Mouse (Mus musculus) WW6 (cell line): ENCODE data around the gene Mpdz.

Experiments used
- DNase-seq: peaks from one replicate; pipeline ENCODE4 v3.0.0-alpha.2; 2013; ENCODE audit warnings: low read depth, low spot score

Mpdz gene

DNA sequence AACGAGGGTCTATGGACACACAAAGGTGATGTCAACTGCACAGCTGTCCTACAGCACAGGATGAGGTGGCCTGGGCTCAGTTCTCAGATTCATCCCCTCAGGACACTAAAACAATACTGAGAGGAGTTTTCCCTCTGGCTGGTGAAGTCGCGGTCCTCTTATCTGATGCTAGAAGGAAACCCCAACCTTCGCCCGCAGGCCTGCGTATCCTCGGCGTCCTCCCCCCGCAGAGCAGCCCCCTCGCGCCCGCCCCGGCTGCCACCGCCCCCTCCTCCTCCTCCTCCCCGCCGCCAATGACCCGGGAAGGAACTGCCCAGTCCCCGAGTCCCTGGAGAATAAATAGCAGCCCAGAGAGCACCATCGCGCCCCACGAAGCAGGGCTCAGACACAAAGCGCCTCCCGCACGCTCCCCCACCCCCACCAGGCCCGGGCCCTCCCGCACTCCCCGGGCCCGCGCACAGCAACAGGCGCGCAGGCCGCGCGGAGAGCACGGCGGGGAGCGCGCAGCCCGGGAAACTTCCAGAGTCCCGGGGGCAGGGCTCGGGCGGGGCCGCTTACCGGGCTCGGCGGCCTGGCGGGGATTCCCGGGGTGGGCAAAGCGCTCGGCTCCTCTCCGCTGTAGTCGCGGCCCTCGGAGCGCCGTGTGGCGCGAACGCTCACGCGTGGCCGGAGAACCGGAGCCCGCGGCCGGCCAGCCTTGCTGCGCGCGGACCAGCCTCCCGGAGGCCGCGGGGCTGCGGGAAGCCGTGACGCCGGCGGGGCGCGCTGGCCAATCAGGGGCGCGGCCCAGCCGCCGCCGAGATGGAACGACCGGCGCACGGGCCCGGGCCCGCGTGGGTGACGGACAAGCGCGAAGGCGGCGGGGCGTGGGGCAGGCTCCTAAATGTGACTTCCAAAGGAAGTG is at the start of gene Mpdz:
Gene Mpdz (minus strand): TSS at position 738 of the 904 bp plus-strand sequence.
- DNase-seq, result no peak

DNA sequence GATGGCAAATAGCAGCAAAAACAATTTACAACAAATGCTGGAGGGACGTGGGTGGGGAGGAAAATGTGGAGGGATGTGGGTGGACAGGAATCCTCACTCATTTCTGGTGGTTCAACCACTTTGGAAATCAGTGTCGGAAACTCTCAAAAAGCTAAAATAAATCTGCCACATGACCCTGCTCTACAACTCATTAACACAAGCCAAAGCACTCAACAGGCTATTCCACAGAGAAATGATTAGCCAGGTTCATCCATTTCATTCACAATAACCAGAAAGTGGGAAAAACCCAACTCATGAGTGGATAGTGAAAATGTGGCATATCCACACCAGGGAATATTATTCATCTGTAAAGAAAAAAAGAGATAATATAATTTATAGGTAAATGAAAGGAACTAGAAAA is 47.9 kb upstream of the Mpdz start:
- DNase-seq, result no peak

DNA sequence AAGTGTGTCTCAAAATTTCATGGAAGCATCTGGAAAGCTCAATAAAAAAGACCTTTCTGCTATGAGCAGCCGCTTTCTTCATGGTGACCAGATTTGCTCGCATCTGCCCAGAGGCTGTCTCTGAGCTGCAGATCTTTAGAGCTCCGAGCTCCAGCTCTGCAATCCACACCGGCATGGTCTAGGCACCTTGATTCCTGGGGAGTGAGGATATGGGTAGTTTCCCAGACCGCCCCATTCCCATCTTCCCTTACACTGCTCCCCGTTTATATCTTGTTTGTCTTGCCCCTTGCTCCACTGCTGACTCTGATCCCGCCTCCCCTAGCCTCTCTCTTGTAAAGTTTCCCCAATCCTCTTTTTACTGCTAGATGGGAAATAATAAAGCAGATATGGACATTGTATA is 42.0 kb upstream of the Mpdz start:
- DNase-seq, result no peak

DNA sequence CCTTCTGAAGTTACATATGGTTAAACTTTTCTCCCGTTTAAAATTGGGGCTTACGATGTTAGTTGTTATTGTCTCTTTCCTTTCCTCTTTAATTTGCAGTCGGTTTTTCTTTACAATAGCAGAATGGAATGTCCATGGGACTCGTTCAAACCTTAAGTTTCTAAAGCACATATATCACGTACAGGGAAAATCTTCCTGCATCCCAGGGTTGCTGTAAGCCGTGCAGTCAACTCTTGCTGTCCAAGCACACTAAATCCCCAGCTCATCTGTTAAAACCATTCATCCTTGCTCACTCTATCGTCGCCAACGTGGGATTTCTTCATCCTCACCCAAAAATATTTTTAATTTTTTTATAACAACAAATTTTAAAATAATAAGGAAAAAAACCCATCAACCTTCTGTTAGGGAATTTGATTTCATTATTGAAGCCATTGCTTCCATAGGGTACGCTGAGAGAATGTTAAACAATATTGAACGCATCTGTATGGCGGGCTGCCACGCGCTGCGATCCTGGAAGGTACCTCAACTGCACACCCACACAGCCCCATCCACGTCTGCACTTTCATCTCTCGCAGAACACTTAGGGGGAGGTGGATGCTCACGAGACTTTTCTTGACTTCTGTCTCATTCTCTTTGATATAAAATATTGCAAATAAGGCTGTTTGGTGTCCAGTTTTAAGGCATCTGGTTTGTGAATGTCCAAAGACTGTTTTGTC is 41.4 kb upstream of the Mpdz start:
- DNase-seq, result no peak

DNA sequence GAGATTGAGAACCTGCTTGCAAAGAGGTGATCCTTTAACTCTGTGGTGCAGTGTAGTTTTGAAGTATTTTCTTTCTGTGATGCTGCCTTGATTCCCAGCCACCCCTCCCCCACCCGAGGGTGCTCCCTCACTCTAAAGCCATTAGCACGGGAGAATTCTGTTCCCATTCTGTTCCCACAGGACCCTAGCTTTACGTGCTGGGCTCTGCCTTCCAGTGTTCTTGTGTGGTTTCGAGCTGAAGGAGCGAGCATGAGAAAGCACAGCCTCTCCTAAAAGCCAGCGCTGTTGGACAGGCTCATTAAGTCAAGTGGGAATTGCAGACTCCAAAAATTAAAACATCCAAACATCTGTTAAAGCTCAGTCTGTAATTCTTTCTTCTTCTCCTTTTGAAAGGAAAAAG is 40.5 kb upstream of the Mpdz start:
- DNase-seq, result no peak

DNA sequence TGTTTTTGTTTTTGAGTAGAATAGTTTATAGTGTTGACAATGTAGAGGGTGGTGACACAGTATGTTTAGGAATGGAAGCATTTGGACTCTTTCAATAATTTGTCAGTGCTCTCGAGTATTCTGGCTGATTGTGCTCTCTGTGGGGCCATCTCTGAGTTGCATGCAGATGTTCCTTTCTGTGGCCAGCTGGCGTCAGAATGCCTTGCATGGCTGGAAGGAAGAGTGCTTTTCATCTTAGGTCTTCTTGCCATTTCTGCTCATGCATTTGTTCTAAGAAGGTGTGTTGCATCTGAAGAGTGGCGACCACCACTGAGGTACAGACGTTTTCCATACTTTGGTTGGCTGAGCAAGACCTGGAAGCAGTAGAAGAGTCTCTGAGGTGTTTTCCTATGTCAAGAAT is 24.2 kb upstream of the Mpdz start:
- no peak for DNase-seq

DNA sequence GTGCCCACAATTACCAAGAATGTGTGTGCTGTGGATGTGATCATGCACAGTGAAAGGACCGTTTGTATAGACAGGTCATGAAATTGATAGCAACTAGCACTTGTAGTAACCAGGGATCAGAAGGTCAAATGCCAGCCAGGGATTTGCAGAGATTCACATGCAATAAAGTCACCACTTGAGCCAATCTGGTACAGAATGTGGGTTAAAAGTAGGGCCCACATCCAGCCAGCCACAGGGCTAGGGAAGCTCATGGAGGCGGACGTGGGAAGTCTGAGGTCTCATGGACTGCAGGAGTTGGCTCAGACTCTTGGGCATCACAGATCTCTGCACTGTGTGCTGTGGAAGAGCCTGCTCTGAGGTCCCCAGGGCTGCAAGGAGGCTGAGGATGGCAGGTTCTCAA is 22.6 kb upstream of the Mpdz start:
- DNase-seq, result no peak

DNA sequence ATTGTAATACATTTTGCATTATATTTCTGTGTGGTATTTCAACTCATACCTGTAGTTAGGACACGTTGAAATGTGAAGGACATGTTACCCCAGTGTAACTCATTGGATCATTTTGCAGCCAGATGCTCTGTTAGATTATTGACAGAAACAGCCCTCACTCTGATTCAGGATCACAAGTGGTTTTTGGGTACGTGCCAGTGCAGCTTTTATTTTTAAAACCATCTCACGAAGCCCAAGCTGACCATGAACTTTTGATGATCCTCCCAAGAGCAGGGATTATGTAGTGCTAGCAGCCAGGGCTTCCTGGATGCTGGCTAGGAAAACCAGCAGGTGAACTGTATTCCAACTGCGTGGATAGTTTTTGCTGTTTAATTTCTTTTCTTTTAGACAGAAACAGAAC is 19.6 kb upstream of the Mpdz start:
- no peak for DNase-seq

DNA sequence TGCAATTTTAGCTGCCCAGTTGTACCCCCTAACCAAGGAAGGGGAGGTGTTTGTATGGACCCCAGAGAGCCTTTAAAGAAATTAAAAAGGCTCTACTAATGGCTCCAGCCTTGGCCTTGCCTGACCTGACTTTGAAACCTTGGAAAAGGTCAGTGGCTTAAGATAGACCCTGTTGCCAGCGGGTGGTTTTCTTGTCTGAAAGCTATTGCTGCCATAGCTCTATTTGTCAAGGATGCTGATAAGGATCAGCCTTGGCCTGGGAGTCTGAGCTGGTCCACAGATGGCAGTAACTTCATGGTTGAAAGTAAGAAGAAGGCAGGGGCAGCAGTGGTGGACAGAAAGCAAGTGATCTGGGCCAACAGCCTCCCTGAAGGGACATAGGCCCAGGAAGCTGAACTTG is 16.3 kb upstream of the Mpdz start:
- no peak for DNase-seq

DNA sequence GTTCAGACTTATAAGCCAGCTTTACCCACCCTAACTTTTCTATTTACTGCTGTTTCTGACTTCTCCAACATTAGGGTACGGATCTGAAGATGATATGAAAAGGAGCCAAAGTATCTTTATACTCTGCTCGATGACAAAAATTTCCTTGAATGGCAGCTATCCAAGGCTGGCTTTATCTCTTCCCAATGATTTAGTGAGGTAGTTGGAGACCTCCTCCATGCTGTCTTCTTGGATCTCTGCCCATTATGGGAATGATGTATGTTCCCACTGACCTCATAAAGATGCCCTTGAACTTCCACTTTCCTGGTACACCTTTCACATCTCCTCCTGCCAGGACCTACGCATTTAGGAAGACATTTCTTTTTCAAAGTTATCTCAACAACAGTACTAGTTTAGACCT is 11.2 kb upstream of the Mpdz start:
- DNase-seq, result no peak

DNA sequence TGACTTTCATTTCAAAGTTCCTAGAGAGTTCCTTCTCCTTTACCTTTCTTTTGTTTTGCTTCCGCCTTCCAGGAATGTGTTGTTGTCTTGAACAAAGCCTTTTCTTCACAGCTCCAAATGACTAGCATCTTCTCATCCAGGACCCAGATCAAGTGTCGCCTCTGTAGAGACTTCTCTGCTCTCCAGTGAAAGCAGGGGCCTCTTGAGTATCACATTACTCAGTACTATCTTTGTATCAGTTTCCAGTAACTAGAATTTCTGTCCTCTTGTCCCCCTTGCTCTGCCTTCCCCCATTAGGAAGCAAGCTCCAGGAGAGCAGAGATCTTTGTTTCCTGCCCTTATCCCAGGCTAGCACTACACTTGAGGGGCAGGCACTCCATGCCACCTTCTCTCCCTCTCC is 9.6 kb upstream of the Mpdz start:
- DNase-seq, result no peak

DNA sequence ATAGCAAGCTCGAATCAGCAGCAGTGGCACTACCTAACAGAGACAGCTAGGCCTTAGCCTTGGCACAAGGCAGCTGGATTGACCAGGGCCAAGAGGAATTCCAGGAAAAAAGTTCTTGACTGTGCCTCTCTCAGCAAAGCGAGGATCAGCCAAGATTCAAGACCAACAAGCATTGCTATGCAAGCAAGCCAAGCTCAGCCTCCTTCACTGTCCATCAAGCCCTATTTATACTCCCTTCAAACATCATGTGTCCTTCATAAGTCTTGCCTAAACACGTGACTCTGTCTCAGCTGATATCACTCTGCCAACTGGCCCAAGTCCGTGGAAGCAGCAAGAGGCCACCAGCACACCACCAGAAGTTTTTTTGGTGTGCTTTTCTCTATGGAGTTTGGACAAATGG is 6.8 kb upstream of the Mpdz start:
- DNase-seq, result no peak

DNA sequence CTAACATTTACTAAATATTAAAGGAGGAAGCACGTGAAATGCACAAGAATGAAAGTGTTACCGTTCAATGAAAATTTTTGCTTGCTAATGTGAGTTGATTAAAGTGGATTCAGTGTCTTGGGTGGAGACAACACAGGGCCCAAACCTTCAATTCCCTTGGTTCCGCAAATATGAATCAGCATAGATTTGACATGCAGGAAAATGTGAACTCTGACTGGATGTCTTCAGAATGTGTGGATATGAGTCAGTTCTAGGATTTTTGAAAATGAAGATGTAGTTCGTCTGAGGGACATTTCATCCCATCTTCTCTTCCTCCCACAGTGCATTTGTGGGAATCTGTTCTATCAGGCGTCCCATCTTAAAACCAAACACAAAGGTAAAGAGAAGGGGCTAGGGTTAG is 951 bp upstream of the Mpdz start:
- DNase-seq, result no peak

DNA sequence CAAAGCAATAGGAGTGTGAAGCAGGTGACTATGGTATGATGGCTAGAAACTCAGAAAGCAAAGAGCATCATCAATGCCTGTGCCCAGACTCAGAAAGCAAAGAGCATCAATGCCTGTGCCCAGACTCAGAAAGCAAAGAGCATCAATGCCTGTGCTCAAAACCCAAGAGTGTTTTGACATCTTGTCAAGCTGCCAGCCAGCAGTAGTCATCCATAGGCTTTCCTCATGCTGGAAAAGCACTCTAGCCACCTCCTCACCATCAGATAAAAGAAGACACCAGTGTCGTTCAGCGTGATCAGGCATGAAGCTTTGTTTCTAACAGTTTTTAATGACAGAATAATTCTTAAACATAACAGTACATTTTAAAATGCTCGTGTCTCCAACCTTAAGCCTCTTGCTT is 8.7 kb downstream of the Mpdz start:
- no peak for DNase-seq

DNA sequence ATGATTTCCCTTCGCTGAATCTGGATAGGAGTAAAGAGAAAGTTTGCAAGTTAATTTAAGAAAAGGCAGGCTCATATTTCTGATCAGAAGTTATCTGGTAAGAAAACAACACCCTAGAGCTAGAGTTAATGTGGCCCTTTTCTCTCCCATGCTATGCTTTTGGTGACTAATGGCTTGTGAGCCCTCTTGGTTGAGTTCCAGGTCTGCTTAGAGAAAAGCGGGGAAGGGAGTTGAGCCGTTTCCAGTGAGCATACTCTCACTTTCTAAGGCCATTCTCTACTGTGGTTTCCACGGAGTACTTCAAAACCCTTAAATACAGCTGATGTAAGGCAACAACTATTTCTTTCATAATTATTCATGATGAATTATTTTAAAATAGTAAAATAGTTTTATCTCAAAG is 11.8 kb downstream of the Mpdz start:
- no peak for DNase-seq

DNA sequence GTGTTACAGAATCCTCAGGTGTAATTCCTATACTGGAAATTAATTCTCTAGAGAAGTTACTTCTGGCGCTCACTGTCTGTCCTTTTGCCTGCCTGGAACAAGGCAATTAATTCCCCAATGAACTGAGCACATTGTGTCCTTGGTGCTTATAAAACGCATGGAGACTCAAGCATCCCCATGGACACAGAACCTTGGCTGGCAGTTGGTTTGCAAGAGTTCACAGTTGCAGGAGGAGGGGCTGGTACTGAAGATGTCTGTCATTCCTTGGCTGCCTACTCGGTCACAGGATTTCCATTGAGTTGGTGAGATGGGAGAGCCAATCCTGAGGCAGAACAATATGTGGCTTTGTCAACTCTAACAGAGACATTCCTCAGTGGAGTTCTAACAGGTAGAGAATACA is 12.5 kb downstream of the Mpdz start:
- DNase-seq, result no peak

DNA sequence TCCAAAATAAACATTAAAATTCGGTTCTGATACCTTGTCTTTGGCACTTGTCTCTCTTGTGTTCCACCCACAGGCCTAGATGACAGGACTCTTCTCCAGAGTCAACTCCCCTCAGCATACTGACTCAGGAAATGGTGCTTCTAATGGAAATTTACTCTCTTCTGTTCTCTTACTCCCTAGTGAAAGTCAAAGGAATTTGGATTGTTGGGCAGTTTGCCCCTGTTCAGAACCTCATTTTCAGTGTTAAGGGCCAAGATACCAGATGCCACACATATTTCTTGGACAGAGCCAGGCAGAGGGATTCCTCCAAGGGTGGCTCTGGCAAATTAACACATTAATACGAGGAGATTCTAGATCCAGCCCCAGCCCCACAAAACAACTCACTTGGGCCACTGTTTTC is 12.9 kb downstream of the Mpdz start:
- DNase-seq, result no peak

DNA sequence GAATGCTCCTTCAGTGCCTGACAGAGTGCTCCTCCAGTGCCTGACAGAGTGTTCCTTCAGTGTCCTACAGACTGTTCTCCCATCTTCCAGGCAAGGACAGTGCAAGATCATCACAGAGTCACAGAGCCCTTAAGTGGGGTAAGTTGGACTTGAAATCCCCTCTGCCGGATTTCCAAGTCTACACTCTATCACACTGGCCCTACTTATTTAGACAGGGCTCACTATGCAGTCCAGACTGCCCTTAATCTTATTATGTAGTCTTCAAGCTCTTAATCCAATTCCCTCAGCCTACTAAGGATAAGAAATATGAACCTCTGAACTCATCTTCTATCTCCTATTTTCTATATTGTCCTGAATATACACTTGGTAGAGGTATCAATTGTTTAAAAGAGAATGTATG is 19.1 kb downstream of the Mpdz start:
- no peak for DNase-seq

DNA sequence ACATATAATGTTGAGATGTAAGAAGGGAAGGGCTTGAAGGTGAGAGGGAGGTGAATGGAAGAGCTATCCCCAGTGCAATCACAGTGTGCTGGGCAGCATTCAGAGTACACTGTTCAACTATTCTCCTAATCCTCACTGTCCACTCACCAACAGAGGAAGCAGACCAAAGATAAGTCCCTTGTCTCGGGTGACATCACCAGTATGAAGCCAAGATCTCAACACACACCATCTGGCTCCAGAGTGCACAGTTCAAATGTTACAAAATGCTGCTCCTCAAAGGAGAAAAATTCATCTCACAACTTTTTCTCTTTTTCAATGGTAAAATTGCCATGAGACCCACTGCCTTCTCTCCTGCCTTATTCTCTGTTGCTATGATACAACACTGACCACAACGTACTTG is 21.0 kb downstream of the Mpdz start:
- DNase-seq, result no peak

DNA sequence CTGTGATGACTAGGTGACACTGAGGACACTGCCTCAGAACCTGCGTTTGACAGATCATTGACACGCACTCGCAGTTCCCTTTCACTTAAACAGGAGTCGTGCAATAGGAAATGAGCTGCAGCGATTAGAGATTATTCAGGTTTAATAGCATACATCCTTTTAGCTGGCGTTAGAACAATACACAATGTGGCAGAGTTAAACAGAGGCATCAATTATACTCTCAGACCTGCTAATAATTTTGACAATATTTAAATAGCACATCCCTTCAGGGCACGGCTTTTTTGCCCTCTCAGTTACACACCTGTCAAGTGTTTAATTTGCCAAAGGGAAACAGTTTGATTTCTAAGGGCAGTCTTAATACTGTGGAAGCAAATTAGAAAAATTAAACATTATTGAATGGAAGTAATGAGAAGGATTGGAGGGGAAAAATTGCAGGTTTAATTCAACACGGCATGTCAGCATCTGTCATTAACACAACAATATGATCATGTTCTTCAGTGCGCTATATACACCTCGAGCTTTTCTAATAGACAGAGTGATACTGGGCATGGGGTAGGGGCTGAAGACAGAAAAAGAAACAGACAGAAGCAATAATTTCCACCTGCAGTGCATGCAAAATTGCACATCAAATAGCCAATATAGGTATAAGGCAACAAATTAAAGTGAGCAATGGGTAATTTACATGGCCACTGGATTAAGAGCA is 27.1 kb downstream of the Mpdz start:
- DNase-seq, result no peak

DNA sequence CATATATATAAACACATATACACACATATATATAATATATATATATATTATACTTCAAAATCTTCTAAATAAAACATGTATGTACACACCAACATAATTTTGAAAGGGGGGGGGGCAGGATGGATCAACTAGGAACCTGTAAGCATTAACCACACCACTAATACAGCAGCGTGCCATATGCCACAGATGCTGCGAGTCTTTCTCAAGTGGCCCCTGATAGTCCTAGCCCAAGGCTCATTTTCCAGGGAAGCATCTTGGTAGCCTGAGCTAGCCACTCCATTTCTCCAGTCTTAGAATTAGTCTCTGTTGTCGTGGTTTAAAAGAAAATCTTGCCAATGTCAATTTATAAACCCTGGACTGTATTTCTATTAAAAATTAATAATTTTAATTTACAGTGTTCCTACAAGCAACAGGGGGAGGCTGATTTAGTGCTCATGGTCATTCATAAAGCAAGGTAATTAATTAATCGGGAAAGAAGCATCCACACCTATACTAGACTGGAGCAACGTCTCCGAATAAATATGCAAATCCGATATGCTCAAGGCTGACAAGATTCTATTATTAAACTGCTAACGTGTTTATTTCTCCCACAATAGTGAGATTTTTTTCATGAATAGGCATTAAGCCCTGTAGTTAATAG is 27.8 kb downstream of the Mpdz start:
- no peak for DNase-seq

DNA sequence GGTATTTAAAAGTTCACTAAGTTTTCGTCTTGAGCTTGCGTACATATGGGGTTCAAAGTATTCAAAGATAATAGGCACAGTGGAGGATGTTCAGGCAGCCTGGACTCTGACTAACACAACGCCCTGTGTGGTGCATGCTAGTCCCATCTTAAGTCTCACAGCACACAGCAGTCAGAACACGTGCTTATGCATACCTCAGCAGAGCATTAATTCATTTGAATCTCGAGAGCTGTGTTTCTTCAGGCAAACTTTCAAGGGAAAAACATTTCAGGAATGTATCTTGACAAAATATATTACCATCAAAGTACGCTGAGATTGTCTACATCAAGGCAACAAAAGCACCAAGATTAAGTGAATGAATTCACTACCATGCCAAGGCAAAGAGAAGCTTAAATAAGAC is 45.7 kb downstream of the Mpdz start:
- no peak for DNase-seq
